Mouse (Mus musculus) megakaryocyte, adult 5-6 weeks (primary cell): Measurements from ENCODE around the gene Vps26c. TPM values are rescaled to one million over a fixed set of nuclear protein-coding genes. Genes with fewer than 3 reads are reported as not detected.

Source experiments
- ATAC-seq: 2 replicates; pipeline ENCODE4 v1.8.0; 2016; ENCODE audit warnings: mild to moderate bottlenecking, inconsistent platforms; ENCODE audit not compliant: poor library complexity, severe bottlenecking
- total RNA-seq, 2 experiments: library from RNA; stranded (forward) in 1 of 2; stranded (reverse) in 1 of 2; fragments of 153-499, 151-499 nt in 1 of 2; fragments of 221-1000, 200-1000 nt in 1 of 2; gene quantifications; 2 replicates each; pipeline versions ENCODE4 v1.2.3 to v1.2.4; 2015 to 2017

Vps26c gene
- 39.2 and 43.3 TPM in 2 replicates for total RNA-seq (2015)
- total RNA-seq (2017): 45.6 and 46.0 TPM in 2 replicates

DNA sequence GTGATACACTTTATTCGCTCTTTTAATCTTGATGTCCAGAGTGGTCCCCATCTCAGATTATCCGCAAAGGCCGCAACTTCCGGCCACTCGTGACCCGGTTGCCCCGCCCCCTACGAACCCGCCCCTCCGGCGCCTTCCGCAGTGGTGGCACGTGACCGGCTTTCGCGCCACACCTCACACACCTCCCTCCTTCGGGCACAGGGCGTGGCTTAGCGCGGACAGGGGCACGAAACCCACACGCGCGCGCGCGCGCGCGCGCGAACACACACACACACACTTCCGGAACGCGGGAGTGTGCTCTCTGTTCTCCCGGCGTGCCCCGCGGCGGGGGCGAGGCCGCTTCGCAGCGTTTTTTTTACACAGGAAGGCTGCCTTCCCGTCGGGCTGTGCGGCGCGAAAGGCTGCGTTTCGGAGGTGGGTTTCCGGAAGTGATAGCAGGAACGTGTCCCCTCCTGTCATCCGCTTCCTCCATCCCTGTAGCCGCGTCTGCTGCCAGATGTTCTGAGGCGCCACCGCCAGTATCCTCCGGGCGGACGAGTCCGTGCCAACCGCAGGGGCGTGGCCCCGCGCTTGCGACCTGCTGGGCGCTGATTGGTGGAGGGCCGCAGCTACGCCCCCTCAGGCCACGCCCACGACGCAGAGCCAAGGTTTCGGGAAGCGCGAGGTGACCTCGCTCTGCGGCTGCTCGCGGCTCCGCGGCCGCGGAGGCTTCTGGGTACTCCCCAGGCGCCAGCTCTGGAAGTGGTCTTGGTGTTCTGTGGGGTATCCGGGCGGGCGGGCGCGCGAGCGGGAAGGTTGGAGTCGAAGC, at the start of gene Vps26c:
Gene Vps26c, minus strand, starts transcription at position 487 of the 808 bp plus-strand sequence.
- peak; percentile 85 for ATAC-seq

DNA sequence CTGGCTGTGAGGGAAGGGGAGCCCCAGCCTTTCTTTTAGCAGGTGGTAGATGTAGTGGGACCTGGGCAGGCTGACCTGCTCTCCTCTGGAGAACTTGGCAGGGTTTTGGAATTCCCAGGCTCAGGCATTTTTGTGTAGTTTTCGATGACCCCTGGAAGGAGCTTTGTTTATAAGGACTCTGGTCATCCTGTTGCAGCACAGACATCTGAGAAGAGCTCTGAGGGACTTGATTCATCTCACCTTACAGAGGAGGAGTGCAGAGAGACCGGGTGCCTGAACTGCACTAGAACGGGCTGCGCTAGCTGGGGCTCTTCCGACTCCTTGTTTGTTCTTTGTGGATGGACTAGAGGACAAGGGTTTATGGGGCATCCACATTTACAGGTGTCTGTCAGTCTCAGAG, 49.1 kb upstream of the Vps26c start:
- ATAC-seq: no peak

DNA sequence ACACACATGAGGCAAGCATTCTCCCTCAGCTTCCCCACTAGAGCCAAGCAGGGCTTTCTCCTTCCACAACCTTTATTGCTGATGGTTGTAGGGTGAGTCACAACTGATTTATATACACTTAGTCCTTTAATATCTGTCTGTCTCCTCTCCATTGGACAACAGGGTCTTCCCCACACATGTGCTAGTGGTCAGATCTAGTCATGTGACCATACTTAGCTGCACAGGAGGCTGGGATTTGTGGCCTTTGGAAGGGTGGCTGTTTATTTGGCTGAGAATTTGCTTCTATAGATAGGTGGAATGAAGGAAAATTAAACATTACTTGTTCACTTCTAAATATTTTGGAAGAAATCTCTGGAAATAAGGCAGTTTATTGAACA, 48.1 kb upstream of the Vps26c start:
- no peak for ATAC-seq

DNA sequence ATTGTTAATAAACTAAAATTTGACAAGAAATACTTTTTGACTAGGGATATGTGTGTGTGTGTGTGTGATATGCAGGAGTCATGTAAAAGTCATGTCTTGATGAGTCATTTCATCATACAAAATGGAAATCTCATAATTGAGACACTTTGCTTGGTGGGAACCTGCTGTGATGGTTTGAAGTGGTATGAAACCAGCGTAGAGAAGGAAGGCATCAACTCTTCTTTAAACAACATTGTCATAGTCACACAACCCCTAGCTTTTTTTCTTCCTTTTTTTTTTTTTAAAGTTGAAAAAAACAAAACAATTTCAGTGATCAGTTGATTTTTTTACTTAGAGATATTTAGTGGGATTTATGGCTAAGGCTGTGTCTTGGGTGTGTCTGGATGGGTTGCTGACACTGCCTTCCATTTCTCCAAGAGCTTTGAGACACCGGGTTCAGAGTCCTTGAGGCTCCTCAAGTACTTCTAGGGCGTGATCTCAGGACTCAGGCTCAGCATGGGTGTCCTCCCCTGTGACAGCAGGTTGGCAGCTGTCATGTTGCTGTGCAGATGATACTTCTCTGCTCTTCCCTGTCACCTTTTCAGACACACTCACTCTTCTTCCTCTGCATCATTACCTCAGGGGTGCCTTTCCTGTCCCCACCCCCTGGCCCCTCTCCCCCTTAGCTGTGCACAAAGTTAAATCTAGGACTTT, 47.5 kb upstream of the Vps26c start:
- no peak for ATAC-seq

DNA sequence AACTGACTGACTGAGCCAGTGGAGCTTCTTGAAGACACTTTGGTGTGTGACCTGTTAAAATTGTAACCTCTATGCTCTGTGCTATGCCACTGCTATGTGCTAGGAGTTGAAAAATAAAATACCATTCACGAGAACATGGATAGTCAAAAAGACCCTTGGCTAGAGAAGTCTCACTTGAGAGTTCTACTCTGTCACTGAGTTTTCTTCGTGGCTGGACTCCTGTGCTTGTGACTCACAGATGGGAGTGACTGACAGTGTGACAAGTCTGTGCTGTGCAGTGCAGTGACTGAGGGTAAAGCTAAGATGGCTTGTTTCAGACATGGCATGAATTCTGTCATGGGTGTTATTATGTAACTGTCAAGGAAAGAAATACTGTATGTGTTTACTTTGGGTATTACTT, 45.8 kb upstream of the Vps26c start:
- no peak for ATAC-seq

DNA sequence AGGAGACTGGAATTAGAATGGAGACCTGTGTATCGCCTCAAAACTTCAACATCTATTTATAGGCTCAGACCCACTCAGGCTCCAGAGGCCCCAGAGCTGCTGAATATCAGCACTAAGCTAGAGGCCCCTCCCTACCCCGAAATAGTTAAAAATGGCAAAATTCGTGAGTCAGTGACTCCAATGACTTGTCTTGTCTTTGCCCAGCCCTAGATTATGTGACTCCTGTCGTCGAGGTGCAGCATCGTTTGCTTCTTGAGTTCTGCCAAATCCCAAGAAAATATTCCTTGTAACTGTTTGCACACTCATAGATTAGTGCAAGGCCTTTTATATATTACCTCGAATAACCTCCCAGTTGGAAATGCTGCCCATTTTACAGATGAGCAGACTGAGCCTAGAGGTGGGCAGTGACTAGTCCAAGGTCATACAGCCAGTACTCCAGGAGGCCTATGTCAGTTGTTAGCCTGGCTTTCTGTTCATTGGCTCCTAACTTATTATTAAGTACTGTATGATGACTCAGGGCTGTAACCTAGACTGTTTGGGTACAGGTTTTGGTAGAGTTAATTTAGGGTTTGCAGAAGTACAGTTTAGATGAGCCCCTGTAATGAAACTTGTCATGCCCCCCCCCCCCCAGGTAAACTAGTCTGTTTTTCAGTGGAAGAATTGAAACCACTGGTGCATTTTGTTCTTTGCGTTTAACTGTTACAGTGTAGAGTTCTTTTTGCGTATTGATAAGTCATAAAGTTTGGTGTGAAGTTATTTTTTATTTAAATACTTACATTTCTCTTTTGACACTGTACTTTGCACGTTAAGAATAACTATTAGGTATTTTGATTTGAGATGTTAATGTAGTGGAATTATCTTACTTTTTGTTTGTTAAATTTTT, 44.7 kb upstream of the Vps26c start:
- no peak for ATAC-seq

DNA sequence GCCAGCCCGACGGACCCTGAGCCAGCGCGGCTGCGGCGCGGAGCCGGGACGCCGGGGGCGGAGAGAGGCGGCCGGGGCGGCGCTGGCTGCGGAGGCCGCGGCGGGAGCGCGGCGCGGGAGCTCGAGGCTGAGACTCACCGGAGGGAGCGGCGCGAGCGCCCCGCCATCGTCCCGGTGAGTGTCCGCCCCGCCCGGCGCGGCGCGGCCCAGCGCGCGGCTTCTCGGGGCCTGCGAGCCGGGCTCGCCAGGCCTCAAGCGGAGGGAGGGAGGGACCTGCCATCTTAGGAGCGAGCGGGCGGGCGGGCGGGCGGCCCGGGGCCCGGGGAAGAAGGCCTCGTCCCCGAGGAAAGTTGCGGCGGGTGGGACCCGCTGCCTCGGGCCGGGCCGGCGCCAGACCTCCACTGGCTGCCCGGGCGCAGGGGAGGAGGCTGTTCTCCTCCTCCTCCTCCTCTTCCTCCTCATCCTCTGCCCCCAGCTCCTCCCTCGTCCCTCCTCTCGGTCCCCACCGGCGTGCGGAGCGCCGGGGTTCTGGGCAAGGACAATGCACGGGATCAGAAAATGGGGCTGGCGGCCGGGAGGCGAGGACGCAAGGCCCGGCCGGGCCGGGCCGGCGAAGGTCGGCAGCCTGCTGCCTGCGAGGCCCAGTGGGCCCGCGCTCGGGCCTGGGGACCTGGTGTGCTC, 43.9 kb upstream of the Vps26c start:
- ATAC-seq: peak; percentile 11

DNA sequence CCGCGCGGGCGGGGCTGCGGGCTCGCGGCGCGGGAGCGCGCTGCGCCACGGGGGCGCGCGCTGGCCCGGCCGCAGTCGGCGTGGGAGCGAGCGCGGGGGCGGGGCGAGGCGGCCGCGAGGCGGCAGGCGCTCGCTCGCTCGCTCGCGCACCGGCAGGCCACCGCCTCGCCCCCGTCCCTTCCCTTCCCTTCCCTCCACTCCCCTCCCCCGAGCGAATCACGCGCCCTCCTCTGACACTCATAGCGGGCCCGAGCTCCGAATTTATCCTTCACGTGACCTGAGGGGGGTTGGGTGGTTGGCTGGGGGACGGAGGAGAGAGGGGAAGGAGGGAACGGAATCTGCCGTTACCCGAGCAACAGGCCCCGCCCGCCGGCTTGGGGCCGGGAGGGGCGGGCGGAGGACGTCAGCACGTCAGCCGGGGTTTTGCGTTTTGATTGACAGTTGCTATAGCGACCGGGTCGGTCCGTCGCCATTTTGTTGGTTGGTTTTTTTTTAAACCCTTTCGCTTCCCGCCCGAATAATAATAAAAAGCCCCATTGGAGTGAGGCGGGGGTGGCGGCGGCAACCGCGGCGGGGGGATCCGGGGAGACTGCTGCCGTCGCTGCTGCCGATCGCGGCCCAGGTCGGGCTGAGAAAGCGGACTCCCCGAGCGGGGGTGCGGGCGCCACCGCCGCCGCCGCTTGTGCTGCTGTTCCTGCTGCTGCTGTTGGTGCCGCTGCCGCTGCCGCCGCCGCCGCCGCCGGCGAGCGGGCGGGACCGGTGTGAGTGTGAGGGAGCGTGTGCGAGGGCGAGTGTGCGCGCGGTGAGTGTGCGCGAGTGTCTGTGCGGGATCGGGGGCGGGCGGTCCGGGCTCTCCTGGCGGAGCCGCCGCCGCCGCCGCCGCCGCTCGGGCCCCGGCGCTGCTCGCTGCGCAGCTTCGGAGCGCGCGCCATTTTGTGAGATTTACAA, 42.9 kb upstream of the Vps26c start, which contains the start of gene Dyrk1a:
Gene Dyrk1a, plus strand, starts transcription at position 782 of the 948 bp plus-strand sequence.
- peak; percentile 83 for ATAC-seq

DNA sequence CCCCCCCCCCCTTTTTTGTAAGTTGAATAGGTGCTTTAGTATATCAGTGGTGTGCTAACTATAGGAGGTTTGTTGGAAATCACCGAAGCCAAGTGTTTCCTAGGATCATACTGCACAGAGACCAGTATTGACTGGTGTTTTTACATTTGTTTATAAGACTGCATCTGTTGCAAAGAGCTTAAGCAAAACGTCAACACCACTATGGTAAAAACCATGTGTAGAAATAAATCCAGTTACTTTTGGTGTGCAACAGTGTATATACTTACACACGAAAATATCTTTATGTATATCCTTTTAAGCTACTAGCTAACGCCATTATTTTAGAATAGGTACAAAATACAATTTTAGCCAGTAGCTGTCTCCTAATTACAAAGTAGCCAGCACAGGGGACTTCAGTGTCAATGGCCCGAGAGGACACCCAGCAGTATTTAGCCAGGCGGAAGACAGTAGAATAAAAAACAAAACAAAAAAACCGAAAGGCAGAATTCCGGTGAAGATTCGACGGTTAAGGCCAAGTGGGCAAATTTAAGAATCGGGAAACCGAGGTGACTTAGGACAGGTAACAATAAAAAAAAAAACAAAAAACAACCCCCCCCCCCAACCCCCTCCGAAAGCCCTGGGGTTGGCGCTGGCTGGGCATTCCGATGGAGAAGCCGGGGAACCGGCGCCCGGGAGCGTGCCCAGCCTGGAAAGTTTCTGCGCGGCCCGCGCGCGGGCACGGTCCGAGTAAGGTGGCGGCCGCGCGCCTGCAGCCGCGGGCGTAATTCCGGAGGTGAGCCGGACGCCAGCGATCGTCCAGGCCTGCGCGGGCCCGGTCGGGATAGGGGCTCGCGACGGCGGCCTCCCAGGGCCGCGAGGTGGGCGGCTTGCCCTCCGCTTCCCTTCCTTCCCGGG, 42.0 kb upstream of the Vps26c start:
- peak; percentile 18 for ATAC-seq

DNA sequence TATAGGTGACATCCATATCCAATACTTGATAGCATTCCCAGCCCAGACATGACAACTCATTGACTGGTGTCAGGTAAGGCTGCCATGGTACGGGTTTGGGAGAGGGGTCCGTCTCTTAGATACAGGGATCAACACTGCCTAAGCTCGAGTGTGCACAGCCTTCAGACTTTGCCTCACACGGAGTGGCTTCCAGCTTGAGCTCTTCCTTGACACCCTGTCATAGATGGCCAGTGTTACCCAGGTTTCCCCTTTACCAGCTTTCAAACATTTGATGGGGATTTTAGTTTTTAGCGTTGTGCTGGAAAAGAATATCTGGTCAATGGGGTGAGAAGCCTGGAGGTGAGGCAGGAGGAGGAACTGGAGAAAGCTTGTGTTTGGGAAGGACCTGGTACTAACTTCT, 41.1 kb upstream of the Vps26c start:
- ATAC-seq: no peak

DNA sequence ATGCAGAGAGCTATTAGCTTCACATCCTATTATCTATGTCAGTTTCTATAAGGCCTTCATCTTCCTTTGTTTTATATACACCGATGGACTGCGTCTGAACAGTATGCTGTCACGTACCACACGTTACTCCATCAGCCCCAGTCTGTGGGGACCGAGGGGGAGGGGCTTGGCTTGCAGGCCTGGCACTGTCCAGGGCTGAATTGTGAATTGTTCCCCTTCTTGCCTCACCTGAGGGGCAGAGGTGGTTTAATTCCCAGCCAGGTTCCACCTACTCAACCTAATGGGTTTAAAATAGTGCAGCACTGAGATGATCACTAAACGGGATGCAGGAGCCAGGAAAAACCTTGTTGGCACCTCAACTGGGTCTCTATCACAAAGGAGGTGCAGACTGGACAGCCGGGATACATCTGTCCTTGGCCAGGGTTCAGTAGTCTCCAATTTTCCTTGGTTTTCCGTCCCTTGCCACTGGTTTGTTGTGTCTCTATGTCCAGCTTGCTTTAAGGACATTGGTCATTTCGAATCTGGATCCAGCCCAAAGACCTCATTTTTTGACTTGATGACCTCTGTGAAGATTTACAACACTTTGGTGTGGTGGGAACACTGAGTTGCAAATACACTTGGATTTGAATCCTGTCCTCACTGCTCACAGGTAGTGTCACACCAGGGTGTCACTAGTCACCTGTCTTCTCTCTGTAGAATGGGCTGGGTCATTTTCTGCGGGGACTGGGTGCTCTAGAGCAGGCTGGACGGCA, 40.4 kb upstream of the Vps26c start:
- ATAC-seq: no peak

DNA sequence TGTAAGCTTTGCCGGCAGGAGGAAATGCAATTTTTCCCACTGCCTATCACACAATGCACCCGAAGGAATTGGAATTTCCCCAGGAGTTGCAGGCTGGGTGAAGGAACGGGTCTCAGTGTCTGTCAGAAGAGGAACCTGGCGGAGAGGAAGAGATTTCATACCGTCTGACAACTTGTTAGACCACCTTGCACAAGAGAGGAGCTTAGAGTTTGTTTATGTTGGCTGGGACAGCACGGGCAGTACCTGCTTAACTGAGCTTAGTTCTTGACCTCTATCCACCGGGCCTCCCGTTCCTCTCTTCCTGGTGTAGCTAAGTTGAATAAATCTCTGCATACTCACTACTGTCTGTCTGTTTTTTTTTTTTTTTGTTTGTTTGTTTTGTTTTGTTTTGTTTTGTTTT, 39.5 kb upstream of the Vps26c start:
- ATAC-seq: no peak

DNA sequence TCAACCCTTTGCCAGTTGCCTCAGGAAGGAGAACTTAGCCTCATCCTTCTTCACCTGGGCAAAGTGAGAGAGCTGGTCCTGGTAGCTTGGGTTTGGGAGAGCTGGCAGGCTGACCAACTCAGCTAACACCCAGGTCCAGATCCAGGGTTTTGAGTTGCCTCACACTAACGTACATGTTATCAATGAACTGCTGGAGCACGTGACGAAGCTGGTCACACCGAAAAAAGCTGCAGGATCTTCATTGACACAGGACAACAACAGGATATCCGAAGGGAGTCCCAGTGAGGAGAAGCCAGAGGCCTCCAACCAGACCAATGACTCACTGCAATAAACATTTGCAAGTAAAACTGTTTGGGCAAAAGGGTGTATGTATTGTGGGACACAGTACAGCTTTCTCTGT, 34.0 kb upstream of the Vps26c start:
- ATAC-seq: no peak

DNA sequence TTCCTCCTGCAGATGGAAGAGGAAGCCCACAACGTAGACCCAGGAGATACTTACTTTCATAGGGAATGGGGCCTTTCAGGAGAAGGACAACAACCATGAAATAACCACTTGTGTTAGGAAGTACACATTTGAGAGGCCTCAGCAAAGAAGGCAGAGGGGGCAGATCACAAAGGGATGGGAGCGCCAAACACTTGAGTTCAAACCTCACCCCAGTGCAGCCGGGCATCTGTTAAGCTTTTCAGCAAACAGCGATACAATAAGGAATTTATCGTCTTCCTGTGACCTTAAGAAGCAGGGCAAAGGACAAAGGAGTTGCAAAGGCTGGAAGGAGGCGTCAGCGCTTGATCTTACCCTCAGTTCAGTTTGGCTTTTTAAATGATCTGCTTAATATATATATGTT, 33.2 kb upstream of the Vps26c start:
- 0 out of 2 replicates have a peak, but pooled peaks have one; percentile 0 for ATAC-seq

DNA sequence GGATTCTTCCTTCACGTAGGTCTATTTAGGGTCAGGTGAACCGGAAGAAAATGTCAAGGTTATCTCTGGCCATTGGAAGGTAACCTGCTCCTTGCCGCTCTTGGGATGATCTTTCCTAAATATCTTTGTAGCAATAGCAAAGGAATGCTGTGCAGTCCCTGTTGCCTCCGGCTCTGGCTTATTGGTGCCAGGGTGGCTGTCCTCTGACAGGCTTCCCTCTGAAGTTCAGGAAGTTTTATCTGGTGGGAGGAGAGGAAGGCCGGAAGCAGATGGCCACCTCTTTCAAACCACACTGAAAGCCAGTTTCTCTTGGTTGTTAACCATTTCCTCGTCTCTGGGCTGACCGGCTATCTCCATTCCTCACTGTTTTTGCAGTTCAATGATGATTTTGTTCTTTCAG, 32.7 kb upstream of the Vps26c start:
- 0 out of 2 replicates have a peak, but pooled peaks have one; percentile 15 for ATAC-seq

DNA sequence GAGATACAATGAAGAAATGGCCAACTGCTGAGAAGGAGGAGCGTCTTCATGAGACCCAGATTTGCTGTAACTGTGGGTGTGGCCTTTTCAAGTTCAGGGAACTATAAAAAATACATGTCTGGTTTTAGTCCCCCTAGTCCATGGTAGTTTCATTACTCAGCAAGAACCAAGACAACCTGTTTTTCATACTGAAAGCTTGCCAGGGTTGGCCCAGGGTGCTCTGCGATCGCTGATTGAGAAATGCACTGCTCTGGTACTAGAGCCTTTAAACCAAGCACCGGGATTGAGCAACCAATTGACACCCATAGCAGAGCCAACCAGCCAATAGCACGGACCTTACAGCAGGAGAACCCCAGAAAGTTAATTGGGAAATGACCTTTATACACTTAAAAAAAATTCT, 29.6 kb upstream of the Vps26c start:
- ATAC-seq: peak; percentile 84

DNA sequence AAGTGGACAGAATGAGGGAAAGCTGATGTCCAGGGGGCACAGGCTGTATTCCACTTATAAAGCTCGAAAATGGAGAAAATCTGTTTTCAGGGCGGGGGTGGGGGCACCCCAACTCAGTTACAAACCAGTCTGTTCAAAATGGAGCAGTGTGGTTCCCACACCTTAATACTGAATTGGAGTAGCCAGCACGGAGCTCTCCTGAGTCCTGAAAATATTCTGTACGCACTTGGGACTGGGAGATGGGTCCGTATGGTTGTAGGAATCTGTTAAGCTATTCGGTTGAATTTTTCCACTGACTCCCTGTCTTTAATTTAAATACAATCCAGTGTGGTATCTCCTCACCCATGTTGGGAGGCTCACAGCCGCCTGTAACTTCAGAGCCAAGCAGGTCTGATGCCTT, 28.7 kb upstream of the Vps26c start:
- no peak for ATAC-seq

DNA sequence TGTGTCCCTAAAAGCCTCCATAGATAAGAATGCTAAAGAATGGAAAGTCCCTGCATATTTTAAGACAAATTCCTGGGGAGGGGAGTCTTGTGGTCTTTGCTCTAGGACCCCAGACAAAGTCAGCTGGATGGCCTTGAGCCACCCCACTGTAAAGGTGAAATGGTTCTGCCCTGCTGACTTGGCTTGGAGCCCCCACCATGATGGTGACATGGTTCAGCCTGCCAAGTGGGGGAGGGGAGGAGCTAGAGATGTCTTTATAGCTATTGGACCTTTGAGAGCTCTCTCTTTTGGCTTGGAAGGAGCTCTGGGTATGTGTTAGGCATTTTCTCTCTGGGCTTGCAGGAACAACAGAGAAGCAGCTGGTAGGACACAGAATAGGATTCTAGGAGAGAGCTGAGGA, 25.3 kb upstream of the Vps26c start:
- no peak for ATAC-seq
